Mouse (Mus musculus) lung, embryonic 15.5 days (tissue): ENCODE measurements around the gene Tob1. TPM values are rescaled to one million over a fixed set of nuclear protein-coding genes. Genes with fewer than 3 reads are reported as not detected.

Experiments used
- ATAC-seq: fragments of 200-750 bp; cut with Nextera tagmentation; 2 replicates; pipeline ENCODE4 v1.8.0; 2017; ENCODE audit warnings: moderate number of reproducible peaks, borderline replicate concordance; ENCODE audit not compliant: low FRiP score, low TSS enrichment; ENCODE audit errors: extremely low read depth
- H3K27ac ChIP-seq: fragments of 300-500 bp; sonication (generic); 2 replicates; pipeline ENCODE4 v1.5.1; 2015; ENCODE audit warnings: moderate library complexity, mild to moderate bottlenecking, inconsistent platforms
- H3K27me3 ChIP-seq: fragments of 300-500 bp; sonication (generic); 2 replicates; pipeline ENCODE4 v1.6.1; 2015; ENCODE audit warnings: inconsistent platforms
- H3K36me3 ChIP-seq: fragments of 300-500 bp; sonication (generic); 2 replicates; pipeline ENCODE4 v1.6.1; 2015; ENCODE audit warnings: inconsistent platforms
- H3K4me1 ChIP-seq: fragments of 300-500 bp; sonication (generic); 2 replicates; pipeline ENCODE4 v1.6.1; 2015; ENCODE audit warnings: inconsistent platforms
- H3K4me2 ChIP-seq: fragments of 300-500 bp; sonication (generic); 2 replicates; pipeline ENCODE4 v1.6.1; 2015; ENCODE audit warnings: inconsistent platforms, mild to moderate bottlenecking, moderate library complexity
- H3K4me3 ChIP-seq: fragments of 300-500 bp; sonication (generic); 2 replicates; pipeline ENCODE4 v1.5.1; 2015; ENCODE audit warnings: mild to moderate bottlenecking, inconsistent platforms
- H3K9ac ChIP-seq: fragments of 300-500 bp; sonication (generic); 2 replicates; pipeline ENCODE4 v1.6.1; 2015; ENCODE audit warnings: inconsistent platforms
- H3K9me3 ChIP-seq: fragments of 300-500 bp; sonication (generic); 2 replicates; pipeline ENCODE4 v1.6.1; 2016; ENCODE audit warnings: inconsistent platforms
- WGBS: fragments of 180-500 bp; shearing (Covaris S2); methylation state at CpG from one replicate; pipeline ENCODE4 v1.1.7; 2015; 5-methylcytosine and 5-hydroxymethylcytosine counted together
- polyA plus RNA-seq: library from polyadenylated mRNA; unstranded; fragments of >200 nt; fragmentation: Nextera tagmentation; extraction: Ambion mirVana; gene quantifications from 2 replicates; pipeline ENCODE4 v1.2.1, GENCODE M21; 2015

Tob1 gene
- polyA plus RNA-seq, 1 experiment from 2014 or later = 26.5 TPM

DNA sequence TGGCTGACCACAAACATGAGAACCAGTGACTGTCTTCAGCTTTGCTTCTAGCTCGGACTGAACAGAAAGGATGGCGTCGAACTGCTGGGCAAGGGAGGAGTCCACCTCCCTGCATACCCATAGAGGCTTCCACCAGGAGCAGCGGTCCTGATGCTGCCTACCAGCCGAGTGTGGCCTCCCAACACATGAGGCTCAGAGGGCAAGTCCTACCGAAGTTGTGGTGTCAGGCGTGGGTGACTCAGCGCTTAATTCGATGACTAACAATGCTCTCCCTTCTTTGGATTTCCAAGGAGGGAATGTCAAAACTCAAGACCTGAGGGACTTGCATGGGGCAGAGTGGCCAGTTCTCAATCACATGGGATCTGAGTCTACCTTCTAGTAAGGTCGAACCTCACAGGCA lies 42.4 kb downstream of the Tob1 start:
- H3K27me3 ChIP-seq = no peaks in the 10 kb centered on the region
- ATAC-seq = no peak
- 84% methylated on average over 10 of the region's 10 CpGs for WGBS
- H3K4me3 ChIP-seq = no peak overlapping the region
- H3K9ac ChIP-seq = no peak overlapping the region
- no peaks in the 10 kb centered on the region for H3K36me3 ChIP-seq
- H3K9me3 ChIP-seq = no peaks in the 10 kb centered on the region
- no peak overlapping the region for H3K27ac ChIP-seq
- H3K4me2 ChIP-seq = no peak overlapping the region
- H3K4me1 ChIP-seq = no peaks in the 10 kb centered on the region

DNA sequence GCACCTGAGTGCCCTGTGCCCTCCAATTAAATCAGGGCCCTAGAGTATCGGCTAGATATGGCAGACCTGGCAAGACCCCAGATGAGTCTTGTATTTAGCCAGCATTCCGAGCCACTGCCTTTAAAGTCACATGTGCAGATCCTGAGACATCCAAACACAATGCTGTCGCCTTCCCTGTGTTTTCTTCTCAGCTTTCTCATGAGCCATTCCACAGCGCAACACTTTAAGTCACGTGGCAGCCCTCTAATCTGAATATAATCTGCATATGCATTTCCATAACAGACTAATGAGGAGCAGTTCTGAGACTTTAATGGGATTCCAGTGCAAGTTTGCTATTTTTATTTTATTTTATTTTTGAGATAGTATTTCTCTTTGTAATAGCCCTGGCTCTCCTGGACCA lies 44.5 kb downstream of the Tob1 start:
- WGBS = 68% methylated on average over 5 of the region's 5 CpGs
- no peak for ATAC-seq

DNA sequence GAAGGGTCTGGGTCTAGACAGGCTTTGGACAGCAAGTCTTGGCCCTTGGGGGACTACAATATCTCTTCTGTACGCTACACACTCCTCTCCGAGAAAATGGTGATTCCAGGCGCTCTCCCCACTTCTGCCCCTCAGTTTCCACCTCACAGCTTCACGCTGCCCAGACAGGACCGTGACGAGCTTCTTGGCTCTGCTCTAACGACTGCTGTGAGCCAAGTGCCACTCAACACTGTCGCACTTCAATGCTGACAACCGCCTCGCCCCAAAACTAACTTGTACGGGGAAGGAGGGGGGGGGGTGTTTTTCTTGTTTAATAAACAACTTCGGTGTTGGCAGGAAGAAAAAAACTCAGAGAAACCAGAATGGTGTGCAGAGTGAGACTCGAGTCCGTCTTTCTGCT lies 46.7 kb downstream of the Tob1 start:
- Histone ChIP-seq H3K27me3 (no peaks in the 10 kb centered on the region), H3K4me3 (no peak overlapping the region), H3K9me3 (no peaks in the 10 kb centered on the region), H3K27ac (no peak overlapping the region), H3K36me3 (no peaks in the 10 kb centered on the region), H3K9ac (no peak overlapping the region), H3K4me2 (no peak overlapping the region), H3K4me1 (no peaks in the 10 kb centered on the region)
- ATAC-seq = no peak
- 46% methylated on average over 14 of the region's 14 CpGs for WGBS

More for the DNA sequence above, 44.5 kb downstream of the Tob1 start:
- Histone ChIP-seq H3K9ac (no peak overlapping the region), H3K4me1 (no peaks in the 10 kb centered on the region), H3K27ac (no peak overlapping the region), H3K27me3 (no peaks in the 10 kb centered on the region), H3K9me3 (no peaks in the 10 kb centered on the region), H3K36me3 (no peaks in the 10 kb centered on the region), H3K4me2 (no peak overlapping the region), H3K4me3 (no peak overlapping the region)

DNA sequence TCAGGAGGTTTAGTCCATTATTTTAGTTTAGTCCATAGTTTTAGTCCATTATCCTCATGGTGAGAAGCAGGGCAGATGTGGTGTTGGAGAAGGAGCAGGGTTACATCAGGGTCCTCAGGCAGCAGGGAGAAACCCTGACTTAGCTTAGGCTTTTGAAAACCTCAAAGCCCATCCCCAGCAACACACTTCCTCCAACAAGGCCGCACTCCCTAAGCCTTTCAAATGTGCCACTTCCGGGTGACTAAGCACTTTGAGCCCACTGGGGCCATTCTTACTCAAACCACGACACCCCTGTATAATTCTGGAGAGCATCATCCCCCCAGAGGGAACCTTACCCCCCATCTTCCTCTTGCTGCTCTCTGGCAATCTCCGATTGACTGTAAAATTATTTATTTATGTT lies 48.6 kb downstream of the Tob1 start:
- 66% methylated on average over 4 of the region's 4 CpGs for WGBS
- no peaks in the 10 kb centered on the region for H3K36me3 ChIP-seq
- no peak overlapping the region for H3K4me2 ChIP-seq
- H3K4me1 ChIP-seq = peaks cover under 1% of the 10 kb centered on the region; the same call in 1 of the 2 replicates
- no peak overlapping the region for H3K4me3 ChIP-seq
- no peak overlapping the region for H3K27ac ChIP-seq
- ATAC-seq = no peak
- no peaks in the 10 kb centered on the region for H3K9me3 ChIP-seq
- no peaks in the 10 kb centered on the region for H3K27me3 ChIP-seq
- H3K9ac ChIP-seq = no peak overlapping the region

DNA sequence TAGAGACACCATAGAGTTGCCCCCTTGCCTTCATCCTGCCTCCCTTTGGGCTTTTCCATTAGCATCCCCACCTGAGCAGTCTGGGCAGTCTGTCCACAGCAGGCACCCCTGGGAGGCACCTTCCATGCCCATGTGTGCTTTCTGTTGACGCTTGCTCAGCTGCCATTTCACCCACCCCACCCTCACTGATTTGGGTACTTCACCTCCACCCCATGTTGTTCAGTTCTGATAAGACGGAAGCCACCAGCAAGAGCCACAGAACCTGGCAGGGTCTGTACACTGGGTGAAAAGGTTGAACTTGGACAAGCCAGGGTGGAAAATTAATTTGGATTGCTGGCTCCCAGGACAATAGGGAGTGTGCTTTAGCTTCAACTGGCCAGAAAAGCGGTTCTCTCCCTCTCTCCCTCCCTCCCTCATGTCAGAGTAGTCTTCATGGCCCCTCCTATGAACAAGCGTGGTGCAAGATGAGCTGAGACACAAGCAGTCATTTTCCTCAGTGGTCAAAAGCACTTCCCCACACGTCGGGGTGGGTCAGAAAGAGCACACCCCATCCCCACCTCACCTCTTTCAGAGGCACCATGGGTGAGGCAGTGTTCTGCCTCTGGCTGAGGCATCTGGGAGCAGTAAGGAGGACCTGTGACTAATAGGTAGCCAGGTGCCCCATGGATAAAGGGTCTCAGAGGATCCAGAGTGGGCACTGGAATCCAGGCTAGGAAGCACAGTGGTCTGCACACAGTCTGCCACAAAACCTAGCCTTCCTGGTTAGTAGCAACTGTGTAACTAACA lies 50.5 kb downstream of the Tob1 start:
- WGBS = 45% methylated on average over 6 of the region's 6 CpGs
- no peak overlapping the region for H3K4me2 ChIP-seq
- no peaks in the 10 kb centered on the region for H3K9me3 ChIP-seq
- ATAC-seq = no peak
- no peaks in the 10 kb centered on the region for H3K36me3 ChIP-seq
- no peak overlapping the region for H3K9ac ChIP-seq
- H3K27me3 ChIP-seq = no peaks in the 10 kb centered on the region
- H3K27ac ChIP-seq = no peak overlapping the region
- H3K4me3 ChIP-seq = no peak overlapping the region
- H3K4me1 ChIP-seq = peaks cover 4% of the 10 kb centered on the region; the same call in 1 of the 2 replicates

Other genes starting within 250 kb of the Tob1 start
- gene Gm20390, start 243.2 kb upstream of the Tob1 start, polyA plus RNA-seq = 379 and 404 TPM in 2 replicates
- gene Nme1, start 242.9 kb upstream of the Tob1 start, polyA plus RNA-seq = 123 and 129 TPM in 2 replicates
- 37.1 and 39.4 TPM in 2 replicates for gene Spag9, start 215.4 kb upstream of the Tob1 start, polyA plus RNA-seq
- gene Wfikkn2, start 34.6 kb downstream of the Tob1 start, polyA plus RNA-seq = 1.2 and 1.5 TPM in 2 replicates
- gene Gm21885, start 70.4 kb downstream of the Tob1 start, polyA plus RNA-seq = not detected in 2 replicates
- 107 TPM in 2 replicates for gene Luc7l3, start 110.5 kb downstream of the Tob1 start, polyA plus RNA-seq
- gene Ankrd40, start 116.5 kb downstream of the Tob1 start, polyA plus RNA-seq = 25.5 and 25.6 TPM in 2 replicates
- gene Abcc3, start 181.5 kb downstream of the Tob1 start, polyA plus RNA-seq = 5.3 TPM in 2 replicates